Mouse (Mus musculus): ENCODE results near the gene Iars2.

DNA sequence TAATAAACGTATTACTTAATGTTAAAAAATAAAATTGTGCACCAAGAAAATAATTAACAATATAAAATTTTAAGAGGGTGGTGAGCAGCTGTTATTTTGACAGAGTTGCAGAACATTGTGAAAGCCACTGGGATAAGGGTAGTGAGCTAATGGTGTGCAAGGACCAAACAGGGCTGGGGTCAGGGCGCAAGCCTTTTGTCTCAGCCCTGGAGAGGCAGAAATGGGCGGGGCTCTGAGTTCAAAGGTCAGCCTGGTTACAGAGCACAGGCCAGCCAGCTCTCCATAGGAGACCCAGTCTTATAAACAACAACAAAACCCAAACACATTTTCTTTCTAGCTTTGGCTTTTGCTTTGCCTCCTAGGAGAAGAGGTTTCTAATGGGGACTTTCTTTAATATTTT is 72.4 kb downstream of the Iars2 start:
- TF ChIP-seq CTCF (IDR thresholded peaks at IDR 0.05) (no peak), EP300 (IDR thresholded peaks at IDR 0.05) (no peak)
